Mouse (Mus musculus): ENCODE results near the gene Nav2.

DNA sequence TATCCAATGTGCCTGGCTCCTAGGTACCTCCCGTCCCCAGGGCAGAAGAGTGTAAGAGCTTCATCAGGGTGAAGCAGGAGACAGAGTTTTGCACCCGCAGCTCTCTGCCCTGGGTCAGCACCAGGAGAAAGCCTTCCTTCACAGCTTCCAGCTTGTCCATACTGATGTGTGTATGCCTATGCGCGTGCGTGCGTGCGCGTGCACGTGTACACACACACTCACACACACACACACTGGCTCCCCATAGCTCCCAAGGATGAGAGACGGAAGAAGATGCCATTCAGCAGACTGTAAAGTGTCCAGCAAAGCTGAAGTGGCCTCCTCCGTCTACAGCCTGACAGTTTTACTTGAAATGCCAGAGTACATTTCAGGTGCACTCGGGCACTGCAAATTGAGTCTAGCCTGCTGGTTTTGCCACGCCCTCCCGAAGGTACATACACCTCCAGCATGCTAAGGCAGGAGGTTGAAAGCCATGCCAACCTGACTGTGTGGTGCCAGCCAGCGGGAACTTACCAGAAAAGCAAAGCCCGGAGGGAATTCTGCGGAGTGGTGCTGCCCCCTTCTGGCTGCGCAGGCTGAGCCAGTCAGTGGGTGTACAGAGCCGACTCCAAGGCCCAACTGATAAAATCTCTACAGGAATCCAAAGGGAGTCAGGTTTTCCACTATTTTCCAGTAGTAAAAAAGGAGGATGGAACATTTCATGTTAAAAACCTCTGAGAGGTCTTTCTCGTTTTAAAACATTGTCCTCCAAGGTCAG is 212.6 kb downstream of the Nav2 start:
- TF ChIP-seq EP300 (IDR thresholded peaks at IDR 0.05) = no peak
- peak; percentile 90 for TF ChIP-seq CTCF (IDR thresholded peaks at IDR 0.05)

Measured in lung, postnatal 0 days (tissue).